Mouse (Mus musculus) kidney, adult 11 months (tissue): ENCODE measurements around the gene Ptprn2.

Source experiments
- DNase-seq: peaks from one replicate; pipeline ENCODE4 v3.0.0; 2022

The Ptprn2 gene

DNA sequence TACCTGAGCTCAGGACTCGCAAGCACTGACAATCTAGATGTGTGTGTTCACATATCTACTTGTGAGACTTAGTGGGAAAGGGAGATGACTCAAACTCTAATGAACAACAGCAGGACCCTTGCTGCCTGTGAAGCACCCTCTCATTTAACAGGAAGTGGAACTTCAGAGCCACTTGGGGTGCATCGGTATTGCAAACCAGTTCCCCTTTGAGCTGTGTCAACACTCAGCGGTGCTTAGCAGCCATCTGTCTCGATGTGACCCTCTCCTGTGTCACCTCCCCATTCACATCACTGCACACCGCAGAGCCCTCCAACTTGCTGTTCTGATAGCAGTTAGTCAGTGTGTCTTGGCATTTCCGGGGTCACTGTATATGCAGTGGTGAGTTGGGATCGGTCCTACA, 592.1 kb downstream of the Ptprn2 start:
- DNase-seq = no peak

DNA sequence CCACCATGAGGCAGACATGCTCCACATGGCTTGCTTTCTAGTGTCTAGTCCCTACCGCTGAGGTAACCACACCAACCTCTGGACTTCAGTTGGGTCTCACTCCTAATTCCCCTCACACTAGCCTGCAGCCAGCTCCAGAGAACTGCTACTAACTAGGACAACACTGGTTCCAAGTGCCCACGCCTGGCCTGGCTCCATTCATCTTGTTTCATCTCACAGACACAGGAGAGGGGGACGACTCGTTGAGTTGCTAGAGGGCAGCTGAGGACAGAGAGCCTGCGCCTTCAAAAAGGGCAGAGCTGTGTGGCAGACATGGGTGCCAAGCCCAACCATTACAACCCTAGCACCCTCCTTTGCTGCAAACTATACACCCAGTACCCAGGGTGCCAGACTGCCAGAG, 593.4 kb downstream of the Ptprn2 start:
- no peak for DNase-seq

GRCm38 (mm10) chr12:117079724-117080123, 594.2 kb downstream of the Ptprn2 start:
- no peak for DNase-seq

DNA sequence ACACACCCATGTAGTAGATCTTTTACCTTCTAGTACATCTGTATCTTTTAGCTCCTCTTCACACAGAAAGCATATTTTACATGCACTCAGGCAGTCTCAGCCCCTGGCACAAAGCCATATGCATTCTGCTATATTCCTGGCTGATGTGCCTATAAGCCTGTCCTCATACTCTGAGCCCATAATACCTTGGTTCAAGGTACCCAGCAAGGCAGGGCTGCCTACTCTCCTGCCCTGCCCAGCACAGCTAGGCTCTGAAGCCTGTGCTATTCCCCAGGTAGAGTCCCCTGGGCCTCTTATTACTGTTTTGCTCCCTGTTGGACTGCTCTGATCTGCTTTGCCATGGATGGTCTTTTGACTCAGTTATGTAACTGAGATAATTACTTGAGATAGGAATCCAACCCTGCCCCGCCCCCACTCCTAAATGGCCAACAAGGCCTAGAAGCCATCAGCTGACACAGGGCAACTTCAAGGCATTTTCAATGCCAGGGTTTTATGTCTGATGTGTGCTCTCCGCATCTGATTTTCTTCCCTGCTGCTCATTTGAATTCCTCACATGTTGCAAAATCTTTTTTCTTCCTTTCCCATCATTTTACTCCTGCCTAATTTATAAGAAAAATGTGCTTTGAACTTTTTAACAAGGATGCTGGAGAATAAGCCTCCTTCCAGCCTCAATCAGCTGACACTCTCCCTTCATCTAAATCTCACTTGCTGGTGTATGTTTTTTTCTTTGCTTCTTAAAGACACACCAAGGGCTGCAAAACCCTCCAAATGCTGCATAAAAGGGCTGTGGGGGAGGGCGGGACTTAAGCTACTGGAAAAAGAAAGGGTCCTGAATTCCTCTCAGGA, 598.6 kb downstream of the Ptprn2 start:
- peak; percentile 33 for DNase-seq

- DNase-seq = no peak
Observed at GRCm38 (mm10) chr12:117084702-117085409, 599.3 kb downstream of the Ptprn2 start.

GRCm38 (mm10) chr12:117085661-117086335, 600.3 kb downstream of the Ptprn2 start:
- DNase-seq = no peak

DNA sequence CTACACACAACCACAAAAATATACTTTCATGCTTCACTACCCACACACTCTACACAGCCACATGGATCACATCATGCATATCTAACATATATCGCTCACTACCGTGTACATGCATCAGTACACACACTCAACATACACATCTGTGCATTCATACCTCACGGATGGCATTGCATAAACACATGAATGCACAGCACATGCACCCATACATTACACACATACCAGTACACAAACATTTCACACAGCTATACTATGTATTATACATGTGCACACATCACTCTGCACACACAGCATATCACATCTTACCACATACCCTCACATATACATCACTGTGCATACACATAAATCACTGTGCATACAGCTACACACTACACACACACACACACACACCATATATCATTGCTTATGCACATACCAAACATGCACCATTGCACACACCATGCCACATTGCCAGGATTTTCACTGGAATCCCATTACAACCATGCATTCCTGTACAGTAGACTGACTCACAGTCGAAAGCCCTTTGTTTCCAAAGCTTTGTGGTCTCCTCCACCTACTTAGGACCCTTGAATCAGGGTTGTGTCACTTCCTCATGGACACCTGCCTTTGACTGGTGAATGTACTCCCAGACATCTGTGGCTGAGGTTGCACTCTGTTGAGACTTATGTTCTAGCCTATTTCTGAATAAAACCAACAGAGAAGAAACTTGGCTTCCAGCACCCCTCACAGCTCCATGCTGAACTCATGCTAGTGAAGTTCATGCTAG, 607.0 kb downstream of the Ptprn2 start:
- no peak for DNase-seq

- no peak for DNase-seq
Observed at GRCm38 (mm10) chr12:117095941-117096340, 610.4 kb downstream of the Ptprn2 start.

DNA sequence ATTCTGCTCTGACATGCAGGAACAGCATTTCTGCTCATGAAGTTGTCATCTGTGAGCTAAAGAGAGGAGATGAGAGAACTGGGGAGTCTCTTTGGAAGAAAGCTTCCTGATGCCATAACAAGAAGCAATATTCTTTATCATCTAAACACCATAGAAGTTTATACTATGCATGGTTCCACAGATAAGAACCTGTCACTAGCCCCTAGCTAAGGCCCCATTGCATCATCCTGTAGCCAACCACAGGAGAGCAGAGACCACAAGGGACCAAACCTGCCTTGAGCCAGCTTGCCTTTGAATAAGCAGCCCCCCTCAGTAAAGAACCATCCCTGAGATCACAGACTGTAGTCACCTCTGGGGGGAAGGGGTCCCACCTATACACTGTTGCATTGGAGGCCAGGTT, 612.8 kb downstream of the Ptprn2 start:
- DNase-seq = no peak

- DNase-seq = no peak
Observed at GRCm38 (mm10) chr12:117106696-117107095, 621.2 kb downstream of the Ptprn2 start.

DNA sequence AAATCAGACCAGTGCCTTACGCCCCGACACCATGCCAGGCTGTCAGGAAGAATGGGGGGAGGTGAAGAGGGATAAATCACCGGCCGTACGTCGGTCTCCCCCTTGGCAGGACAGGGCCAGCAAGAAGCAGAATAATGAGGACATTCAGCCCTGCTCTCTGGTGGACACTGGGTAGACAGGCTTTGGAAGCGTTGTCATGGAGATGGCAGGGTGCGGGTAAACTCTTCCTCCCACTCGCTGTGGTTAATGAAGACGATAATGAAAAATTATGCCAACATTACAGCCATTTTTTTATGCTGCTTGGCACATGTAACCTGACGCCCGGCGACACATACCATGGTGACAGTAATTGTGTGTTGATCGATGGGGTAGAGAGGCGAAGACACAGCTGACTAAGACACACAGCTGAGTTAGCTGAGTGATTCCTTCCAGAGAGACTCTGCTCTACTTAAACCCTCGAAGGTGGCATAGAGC, 621.7 kb downstream of the Ptprn2 start:
- DNase-seq = no peak

DNA sequence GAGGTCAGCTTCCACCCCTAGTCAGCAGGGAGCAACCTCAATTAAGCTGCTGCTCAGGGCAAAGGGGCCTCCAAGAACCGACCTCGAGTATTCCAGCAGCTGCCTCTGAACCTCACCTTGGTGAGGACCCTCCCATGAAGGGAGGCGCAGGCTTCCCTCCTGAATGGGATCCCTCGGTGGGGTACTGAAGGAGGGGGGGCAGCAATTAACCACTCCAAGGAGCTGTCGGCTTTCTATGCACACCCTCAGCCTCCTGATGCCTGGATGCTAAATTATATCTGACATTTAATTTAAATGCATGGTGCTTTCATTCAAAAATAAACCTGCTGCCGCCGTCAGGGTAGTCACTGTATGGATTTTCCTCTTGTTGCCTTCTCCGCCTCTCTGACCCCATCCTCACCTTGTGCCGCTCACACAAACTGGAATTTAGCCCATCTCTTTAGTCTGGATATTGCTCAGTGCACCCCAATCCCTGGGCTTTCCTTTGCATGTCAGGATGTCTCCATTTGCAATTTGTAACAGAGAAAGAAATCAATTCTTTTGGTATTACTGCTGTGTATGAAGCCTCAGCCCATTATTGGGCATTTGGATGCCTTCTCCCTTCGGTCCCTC, 629.8 kb downstream of the Ptprn2 start:
- DNase-seq = no peak

DNA sequence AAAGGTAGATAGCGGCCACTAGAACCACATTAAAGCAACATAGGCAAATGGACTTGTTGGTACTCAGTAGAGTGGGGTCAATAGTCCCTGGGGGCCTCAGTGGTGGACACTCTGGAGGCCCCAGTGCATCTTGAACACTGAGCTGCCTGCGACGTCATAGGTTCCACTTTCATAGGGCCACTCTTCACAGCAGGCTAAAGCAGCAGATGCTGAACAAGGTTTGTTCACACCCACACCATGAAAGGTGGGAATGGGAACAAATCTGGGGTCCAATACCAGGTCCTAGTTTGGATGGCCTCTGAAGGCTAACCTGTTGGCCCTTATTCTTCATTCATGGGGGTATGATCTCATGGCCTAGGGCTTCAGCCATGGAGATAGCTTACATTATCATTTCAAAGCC, 641.6 kb downstream of the Ptprn2 start:
- DNase-seq = no peak

DNA sequence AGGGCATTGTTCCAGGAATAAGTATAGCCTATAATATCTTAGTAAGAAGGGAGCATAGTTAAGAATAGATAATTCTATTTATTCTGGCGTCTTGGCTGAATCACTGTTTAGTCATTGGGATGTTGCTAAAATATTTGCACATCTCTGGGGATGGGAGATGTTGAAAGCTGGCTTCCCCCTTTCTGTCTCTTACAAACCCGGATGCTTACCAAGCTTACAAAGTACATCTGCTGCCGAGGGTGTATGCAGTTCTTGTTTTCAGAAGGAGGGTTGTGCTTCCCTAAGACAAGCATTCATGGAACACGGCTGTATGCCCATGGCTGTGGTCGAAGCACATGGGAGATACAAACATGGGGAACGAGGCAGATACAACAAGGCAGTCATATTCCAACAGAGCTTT, 642.0 kb downstream of the Ptprn2 start:
- DNase-seq = no peak

DNA sequence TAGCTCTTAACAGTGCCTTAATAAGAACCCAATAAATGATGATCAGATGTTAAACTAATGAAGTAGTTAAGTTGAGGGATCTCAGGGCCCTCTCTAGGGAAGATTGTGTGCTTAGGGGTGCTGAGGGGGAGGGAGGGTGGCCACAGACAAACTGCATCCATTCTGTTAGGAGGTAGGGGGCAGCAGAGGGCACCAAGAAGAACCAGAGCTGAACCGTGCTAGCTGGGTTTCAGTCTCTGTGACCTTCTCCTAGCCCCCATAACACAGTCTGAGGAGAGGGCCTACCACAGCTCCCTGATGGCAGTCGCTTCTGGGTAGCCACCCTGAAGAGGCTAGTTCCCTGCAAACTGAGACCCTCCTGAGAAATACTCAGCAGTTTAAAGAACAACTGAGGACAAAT, 646.6 kb downstream of the Ptprn2 start:
- no peak for DNase-seq

- no peak for DNase-seq
Observed at GRCm38 (mm10) chr12:117135205-117135604, 649.7 kb downstream of the Ptprn2 start.

- no peak for DNase-seq
Observed at GRCm38 (mm10) chr12:117136472-117137010, 651.0 kb downstream of the Ptprn2 start.

DNA sequence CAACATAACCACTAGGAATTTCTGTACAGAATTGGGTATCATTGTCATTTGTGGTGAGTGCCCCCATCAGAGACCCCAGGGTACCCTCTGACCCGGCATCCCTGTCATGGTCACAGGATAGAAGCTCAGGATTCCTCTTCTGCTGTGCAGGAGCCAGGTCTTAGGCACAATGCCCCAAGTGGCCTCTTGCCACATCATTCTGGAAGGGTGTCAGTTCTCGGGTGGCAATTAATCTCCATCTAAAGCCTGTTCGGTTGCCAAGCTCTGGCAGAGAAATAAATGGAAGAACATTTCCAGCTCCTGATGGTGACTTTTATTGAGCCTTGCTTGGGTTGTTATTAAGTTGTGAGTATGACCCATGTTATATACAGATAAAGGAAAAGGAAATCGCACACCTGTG, 655.4 kb downstream of the Ptprn2 start:
- DNase-seq = no peak

GRCm38 (mm10) chr12:117141394-117141793, 655.9 kb downstream of the Ptprn2 start:
- DNase-seq = no peak

DNA sequence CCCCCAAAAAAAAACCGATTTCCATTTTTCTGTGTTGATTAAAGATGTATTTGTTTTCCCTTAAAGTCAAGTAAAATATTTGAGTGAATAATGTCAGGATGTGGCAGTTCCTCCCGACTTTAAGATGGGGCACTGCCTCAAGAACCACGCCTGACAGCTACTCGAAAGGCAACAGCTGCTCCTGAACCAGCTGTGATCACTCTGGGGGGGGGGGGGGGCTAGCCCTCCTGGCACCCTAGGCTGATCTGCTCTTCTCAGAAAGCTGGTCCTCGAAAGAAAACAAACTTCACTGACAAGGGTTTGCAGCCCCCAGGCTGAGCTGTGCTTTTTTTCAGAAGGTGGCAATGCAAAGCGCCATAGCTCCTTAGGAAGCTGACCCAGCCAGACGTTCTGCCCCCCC, 663.7 kb downstream of the Ptprn2 start:
- no peak for DNase-seq

GRCm38 (mm10) chr12:117150611-117151395, 665.3 kb downstream of the Ptprn2 start:
- no peak for DNase-seq
